Mouse (Mus musculus): Measurements from ENCODE around the gene Gucy2d.

DNA sequence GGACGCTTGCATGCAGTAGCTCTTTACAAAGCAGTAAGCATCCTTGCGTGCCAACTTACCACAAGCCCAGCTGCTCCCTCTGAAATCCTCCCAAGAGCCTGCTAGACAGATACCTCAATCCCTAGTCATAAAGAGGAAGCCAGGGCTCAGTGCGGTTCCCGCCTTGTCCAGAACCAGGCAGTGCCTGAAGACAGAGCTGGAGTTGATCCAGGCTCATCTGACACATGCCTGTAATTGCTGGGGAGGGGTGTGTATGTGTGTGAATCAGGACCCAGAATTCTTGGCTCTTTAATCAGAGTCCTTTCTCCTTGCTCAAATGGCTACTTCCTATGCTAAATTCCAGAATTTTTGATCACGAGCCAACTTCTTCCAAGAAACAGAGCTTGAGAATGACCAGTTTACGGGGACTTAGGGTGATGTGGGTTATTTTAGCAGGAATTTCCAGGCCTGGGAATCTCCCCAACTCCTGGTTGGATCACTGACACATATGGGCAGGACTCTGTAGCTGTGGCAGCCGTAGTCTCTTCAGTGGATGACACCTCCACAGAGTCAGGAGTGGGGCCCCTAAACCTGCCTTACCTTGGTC lies 48.8 kb upstream of the Gucy2d start:
- TF ChIP-seq POLR2A (IDR thresholded peaks at IDR 0.05; ENCODE audit: extremely low read depth, insufficient read depth, low read length) (no peak), CTCF (IDR thresholded peaks at IDR 0.05; ENCODE audit: extremely low read depth, insufficient read depth, low read length) (no peak)

Data from cortical plate, adult 2 months (tissue).